Mouse (Mus musculus) lung, adult 2 months (tissue): ENCODE measurements around the gene Rbm18. TPM values are rescaled to one million over a fixed set of nuclear protein-coding genes. Genes with fewer than 3 reads are reported as not detected.

Experiments
- DNase-seq: peaks from one replicate; pipeline ENCODE4 v3.0.0; 2022
- H3K4me1 ChIP-seq: fragments of 200-500 bp; 2 replicates; pipeline ENCODE4 v1.6.1; 2011; ENCODE audit warnings: low read length; ENCODE audit not compliant: control insufficient read depth, insufficient read depth
- H3K4me3 ChIP-seq: fragments of 200-500 bp; replicated peaks from 2 replicates; pipeline ENCODE3; 2011; ENCODE audit warnings: low read depth, mild to moderate bottlenecking, control low read depth, low read length; ENCODE audit errors: extremely low read depth
- CTCF ChIP-seq: fragments of 200-500 bp; IDR thresholded peaks from 2 replicates; pipeline ENCODE4 v1.5.1; 2011; ENCODE audit warnings: mild to moderate bottlenecking, low read length, control low read depth; ENCODE audit not compliant: insufficient read depth
- POLR2A ChIP-seq: fragments of 200-500 bp; IDR thresholded peaks from 2 replicates; pipeline ENCODE4 v1.6.1; 2011; ENCODE audit warnings: low read depth, mild to moderate bottlenecking, control low read depth, low read length, borderline replicate concordance; ENCODE audit errors: extremely low read depth
- WGBS: fragments of 180-500 bp; shearing (Covaris S2); methylation state at CpG from one replicate; pipeline ENCODE4 v1.1.7; 2018; 5-methylcytosine and 5-hydroxymethylcytosine counted together
- polyA plus RNA-seq: library from polyadenylated mRNA; depleted of rRNA; stranded (reverse); fragments of >200 nt; gene quantifications from 2 replicates; pipeline ENCODE4 v1.2.3, GENCODE M21; 2012

Rbm18 gene
- polyA plus RNA-seq, 1 experiment: 14.5 TPM

GRCm38 (mm10) chr2:36098021-36098420 is 38.6 kb downstream of the Rbm18 start:
- WGBS: 44% methylated on average over 5 of the region's 5 CpGs

GRCm38 (mm10) chr2:36097129-36097815 is 39.3 kb downstream of the Rbm18 start:
- Histone ChIP-seq H3K4me1 (no peaks in the 10 kb centered on the region), H3K4me3 (no peak overlapping the region)
- 31% methylated on average over 18 of the region's 18 CpGs for WGBS
- TF ChIP-seq CTCF (no peak), POLR2A (no peak)
- DNase-seq: no peak

More at GRCm38 (mm10) chr2:36098021-36098420, 38.6 kb downstream of the Rbm18 start:
- no peak for DNase-seq
- no peaks in the 10 kb centered on the region for H3K4me1 ChIP-seq
- no peak overlapping the region for H3K4me3 ChIP-seq
- TF ChIP-seq CTCF (no peak), POLR2A (no peak)

- Histone ChIP-seq H3K4me3 (no peak overlapping the region), H3K4me1 (0 out of 2 replicates have a peak, but pooled peaks cover 2% of the 10 kb centered on the region)
- DNase-seq: no peak
- TF ChIP-seq CTCF: no peak
- no peak for TF ChIP-seq POLR2A
- WGBS: 35% methylated on average over 31 of the region's 31 CpGs
These were observed 42.6 kb downstream of the Rbm18 start for GRCm38 (mm10) chr2:36093914-36094475.

GRCm38 (mm10) chr2:36093301-36093700 is 43.3 kb downstream of the Rbm18 start:
- no peak overlapping the region for H3K4me3 ChIP-seq
- no peak for DNase-seq
- 0 out of 2 replicates have a peak, but pooled peaks cover 2% of the 10 kb centered on the region for H3K4me1 ChIP-seq
- 49% methylated on average over 7 of the region's 7 CpGs for WGBS
- TF ChIP-seq POLR2A: no peak
- no peak for TF ChIP-seq CTCF

- H3K4me3 ChIP-seq: no peak overlapping the region
- H3K4me1 ChIP-seq: 0 out of 2 replicates have a peak, but pooled peaks cover 2% of the 10 kb centered on the region
- 26% methylated on average over 4 of the region's 4 CpGs for WGBS
- no peak for DNase-seq
- TF ChIP-seq CTCF (no peak), POLR2A (no peak)
These were observed 43.8 kb downstream of the Rbm18 start for GRCm38 (mm10) chr2:36092748-36093147.

- WGBS: 23% methylated on average over 70 of the region's 70 CpGs
- peak; percentile 21 for DNase-seq
These were observed 45.5 kb downstream of the Rbm18 start for GRCm38 (mm10) chr2:36090853-36091741.

GRCm38 (mm10) chr2:36089190-36089589 is 47.4 kb downstream of the Rbm18 start:
- Histone ChIP-seq H3K4me1 (0 out of 2 replicates have a peak, but pooled peaks cover 2% of the 10 kb centered on the region), H3K4me3 (no peak overlapping the region)
- DNase-seq: no peak
- 49% methylated on average over 3 of the region's 3 CpGs for WGBS
- TF ChIP-seq POLR2A: no peak
- no peak for TF ChIP-seq CTCF

More at GRCm38 (mm10) chr2:36090853-36091741, 45.5 kb downstream of the Rbm18 start:
- no peak overlapping the region for H3K4me3 ChIP-seq
- 0 out of 2 replicates have a peak, but pooled peaks cover 2% of the 10 kb centered on the region for H3K4me1 ChIP-seq
- TF ChIP-seq POLR2A (no peak), CTCF (no peak)

- no peak for DNase-seq
- no peak for TF ChIP-seq POLR2A
- no peak for TF ChIP-seq CTCF
- Histone ChIP-seq H3K4me1 (no peaks in the 10 kb centered on the region), H3K4me3 (no peak overlapping the region)
- WGBS: 88% methylated on average over 1 of the region's 1 CpGs
These were observed 51.5 kb downstream of the Rbm18 start for GRCm38 (mm10) chr2:36085041-36085440.
